Mouse (Mus musculus) 416B (cell line): Measurements from ENCODE around the gene Dvl1.

Experiments used
- DNase-seq: peaks from one replicate; pipeline ENCODE4 v3.0.0; 2011; ENCODE audit warnings: low read depth

Dvl1 gene

DNA sequence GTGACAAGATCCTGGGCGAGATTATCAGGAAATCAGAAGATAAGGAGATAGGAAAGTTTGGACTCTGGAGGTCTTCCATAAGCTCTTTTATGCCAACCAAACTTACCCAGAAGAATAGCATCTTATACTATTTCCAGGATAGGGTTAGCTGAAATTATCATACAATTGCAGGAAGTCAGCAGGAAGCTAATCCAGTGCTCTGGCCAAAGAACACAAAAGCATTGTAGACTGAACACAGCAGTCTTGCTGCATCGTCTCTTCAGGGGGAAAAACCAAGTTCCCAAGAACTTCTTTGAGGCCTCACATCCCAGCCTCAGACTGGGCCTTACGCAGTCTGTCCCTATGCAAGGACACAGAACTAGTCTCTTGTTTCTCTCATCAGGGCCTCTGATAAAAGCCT lies 36.4 kb downstream of the Dvl1 start:
- DNase-seq, result no peak

- peak; percentile 41 for DNase-seq
Measured at GRCm38 (mm10) chr4:155886330-155886729, 39.1 kb downstream of the Dvl1 start.

- no peak for DNase-seq
Measured at GRCm38 (mm10) chr4:155887674-155888073, 40.5 kb downstream of the Dvl1 start.

GRCm38 (mm10) chr4:155888181-155888580 lies 41.0 kb downstream of the Dvl1 start:
- no peak for DNase-seq

GRCm38 (mm10) chr4:155889316-155889715 lies 42.1 kb downstream of the Dvl1 start:
- no peak for DNase-seq

DNA sequence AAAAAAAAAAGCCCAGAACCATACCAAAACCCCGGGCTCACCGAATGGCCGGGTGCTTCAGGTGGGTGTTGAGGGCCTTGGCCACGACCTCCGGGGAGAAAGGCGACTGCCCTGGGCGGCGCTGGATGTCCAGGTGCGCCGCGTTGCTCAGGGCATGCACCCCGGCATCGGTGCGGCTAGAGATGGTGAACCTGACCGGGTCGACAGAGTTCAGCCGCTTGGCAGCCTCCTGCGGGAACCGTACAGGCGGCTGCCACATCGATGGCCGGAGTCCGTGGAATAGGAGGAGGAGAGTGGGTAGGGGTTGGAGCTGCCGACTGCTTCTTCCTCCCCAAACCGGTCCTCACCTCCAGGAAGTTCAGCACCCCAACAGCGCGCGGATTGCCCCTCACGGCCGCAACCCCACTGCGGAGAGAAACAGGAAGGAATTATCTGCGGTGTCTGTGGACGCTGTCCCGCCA lies 43.8 kb downstream of the Dvl1 start:
- no peak for DNase-seq

- peak; percentile 94 for DNase-seq
Measured at GRCm38 (mm10) chr4:155891551-155892001, 44.4 kb downstream of the Dvl1 start, which contains the start of the genes Pusl1 and Acap3. Gene Pusl1, minus strand, starts transcription at chr4:155891781. Gene Acap3, plus strand, starts transcription at chr4:155891822.

DNA sequence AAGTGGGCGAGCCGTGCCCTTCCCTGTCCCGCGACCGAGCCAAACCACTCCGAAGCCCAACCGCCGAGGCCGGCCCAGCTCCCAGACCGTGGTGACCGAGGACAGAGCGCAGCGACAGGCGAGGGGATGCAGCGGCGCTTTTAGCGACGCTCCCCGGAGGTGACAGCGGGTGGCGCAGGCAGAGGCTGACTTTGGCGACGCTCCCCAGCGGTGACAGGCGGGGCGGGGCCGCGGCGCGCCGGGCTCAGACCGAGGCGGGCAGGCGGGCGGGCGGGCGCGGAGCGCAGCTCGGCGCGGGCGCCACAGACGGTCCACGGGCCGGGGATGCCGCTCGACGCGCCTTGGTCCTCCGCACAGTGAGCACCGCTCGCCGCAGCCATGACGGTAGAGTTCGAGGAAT lies 44.8 kb downstream of the Dvl1 start:
- peak; percentile 86 for DNase-seq

DNA sequence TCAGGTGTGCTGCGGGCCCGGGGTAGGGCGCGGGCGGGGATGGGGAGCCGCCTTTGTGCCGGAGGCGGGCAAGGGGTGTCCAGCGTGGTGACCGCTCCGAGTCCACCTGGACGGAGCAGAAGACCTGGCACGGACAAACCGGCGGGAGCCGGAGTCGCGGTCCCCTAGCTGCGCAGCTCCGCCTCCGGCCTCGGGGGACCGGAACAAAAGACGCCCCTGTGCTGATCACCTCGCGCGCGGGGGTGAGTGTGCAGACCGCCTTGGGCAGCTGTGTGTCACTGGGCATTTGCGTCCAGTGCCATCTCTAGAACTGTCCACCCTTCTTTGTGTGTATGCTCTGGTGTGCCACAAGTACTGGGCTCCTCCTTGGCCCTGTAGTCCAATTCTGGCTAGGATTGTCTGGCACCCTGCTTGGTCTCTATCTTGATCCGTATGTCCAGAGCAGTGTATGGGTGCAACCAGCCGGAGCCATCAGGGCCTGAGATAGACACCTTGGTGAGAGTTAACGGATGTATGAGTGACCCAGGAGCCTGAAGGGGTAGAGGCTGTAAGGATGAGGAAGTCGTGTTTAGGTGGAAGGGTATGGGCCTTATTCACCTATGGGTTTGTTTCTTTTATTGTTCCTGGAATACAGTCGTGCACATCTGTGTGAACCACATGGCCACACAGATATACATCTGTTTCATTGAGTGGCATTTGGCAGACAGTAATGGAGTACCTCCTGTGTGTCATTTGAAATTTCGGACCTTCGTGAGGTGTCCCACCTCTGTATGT lies 45.4 kb downstream of the Dvl1 start:
- DNase-seq, result peak; percentile 34

GRCm38 (mm10) chr4:155893212-155893690 lies 46.0 kb downstream of the Dvl1 start:
- no peak for DNase-seq

DNA sequence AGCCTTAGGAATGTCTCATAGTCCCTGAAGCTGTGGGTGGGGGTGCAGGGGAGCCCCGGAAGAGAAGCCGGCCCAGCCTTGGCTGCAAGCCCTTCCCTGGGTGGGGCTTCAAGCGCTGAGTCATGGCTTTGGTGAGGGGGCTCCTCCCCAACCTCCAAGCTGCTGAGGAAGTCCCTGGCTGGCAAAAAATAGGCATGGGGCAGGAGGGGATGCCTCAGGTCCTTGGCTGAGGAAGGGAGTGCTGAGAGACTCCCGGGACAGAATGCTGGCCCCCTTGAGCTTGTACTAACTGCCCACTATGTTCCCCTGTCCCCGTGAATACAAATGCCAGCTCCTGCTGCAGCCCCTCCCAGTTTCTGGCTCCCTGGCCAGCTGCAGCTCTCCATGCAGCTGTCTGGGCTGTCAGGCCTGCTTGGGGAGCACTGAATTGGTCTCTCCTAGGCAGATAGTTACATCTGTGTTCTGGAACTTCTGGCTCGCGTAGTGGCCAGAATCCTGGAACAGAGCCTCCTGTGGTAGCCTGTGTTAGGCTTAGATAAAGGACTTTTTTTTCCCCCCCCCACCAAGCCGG lies 47.2 kb downstream of the Dvl1 start:
- DNase-seq, result peak; percentile 68

- no peak for DNase-seq
Measured at GRCm38 (mm10) chr4:155895216-155895615, 48.0 kb downstream of the Dvl1 start.

- no peak for DNase-seq
Measured at GRCm38 (mm10) chr4:155895826-155896225, 48.6 kb downstream of the Dvl1 start.

GRCm38 (mm10) chr4:155896461-155896860 lies 49.3 kb downstream of the Dvl1 start:
- no peak for DNase-seq

DNA sequence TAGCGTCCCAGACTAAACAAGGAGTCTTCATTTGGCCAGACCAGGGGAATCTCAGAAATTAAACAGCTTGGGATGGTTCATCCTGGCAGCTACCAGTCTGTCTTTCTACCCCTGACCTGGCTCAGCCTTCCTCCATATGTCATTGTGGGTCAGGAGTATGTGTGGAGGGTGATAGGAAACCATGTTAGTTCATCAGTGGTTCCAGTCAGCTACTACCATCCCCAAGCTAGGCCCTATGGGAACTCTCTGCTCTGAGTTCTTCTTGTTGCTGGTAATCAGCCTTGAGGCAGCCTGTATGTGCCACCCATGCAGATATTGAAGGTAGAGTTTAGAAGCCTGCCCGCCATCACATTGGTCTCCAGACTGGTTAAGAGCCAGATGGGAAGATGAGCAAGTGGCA lies 51.1 kb downstream of the Dvl1 start:
- peak; percentile 24 for DNase-seq

DNA sequence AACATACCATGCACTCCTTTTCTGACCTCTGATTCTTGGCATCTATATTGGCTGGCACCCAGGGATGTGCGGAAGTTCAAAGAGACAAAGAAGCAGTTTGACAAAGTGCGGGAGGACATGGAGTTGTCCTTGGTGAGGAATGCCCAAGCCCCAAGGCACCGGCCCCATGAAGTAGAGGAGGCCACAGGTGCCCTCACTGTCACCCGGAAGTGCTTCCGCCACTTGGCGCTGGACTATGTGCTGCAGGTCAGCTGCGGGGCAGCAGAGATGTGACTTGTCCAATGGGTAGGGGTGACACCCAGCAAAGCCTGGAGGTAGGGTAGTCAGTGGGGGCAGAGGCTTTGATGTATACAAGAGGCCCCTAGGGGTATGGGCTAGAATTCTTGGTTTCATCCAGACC lies 52.2 kb downstream of the Dvl1 start:
- no peak for DNase-seq

GRCm38 (mm10) chr4:155901205-155901604 lies 54.0 kb downstream of the Dvl1 start:
- DNase-seq, result no peak

DNA sequence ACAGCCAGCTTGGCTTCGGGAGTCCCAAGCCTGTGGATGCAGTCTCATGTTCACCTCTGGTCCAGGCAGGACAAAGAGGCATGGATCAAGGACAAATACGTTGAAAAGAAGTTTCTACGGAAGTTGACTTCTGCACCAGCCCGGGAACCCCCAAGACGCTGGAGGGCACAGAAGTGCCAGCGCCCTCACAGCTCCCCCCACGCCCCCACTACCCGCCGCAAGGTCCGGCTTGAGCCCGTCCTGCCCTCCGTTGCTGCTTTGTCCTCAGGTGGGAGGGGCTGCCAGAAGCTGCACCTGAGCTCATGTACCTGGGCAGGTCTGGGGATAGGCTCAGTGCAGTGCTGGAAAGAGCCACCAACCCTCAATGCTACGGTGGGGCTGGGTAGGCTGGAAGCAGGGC lies 56.0 kb downstream of the Dvl1 start:
- DNase-seq, result no peak

GRCm38 (mm10) chr4:155904318-155905102 lies 57.3 kb downstream of the Dvl1 start:
- DNase-seq, result peak; percentile 74

DNA sequence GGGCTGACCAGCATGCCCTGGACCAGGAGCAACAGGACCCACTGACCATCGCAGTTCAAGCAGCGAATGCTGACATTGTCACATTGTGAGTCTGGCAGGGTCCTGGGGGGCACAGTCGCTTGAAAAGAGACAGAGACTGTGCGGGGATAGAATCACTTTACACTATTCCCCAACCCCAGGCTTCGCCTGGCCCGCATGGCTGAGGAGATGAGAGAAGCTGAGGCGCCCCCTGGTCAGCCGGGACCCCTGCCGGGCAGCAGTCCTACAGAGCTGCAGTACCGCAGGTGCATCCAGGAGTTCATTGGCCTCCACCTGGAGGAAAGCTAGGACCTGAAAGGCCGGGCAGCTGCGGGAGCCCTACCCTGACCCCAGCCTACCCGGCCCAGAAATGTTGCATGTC lies 58.4 kb downstream of the Dvl1 start:
- no peak for DNase-seq

DNA sequence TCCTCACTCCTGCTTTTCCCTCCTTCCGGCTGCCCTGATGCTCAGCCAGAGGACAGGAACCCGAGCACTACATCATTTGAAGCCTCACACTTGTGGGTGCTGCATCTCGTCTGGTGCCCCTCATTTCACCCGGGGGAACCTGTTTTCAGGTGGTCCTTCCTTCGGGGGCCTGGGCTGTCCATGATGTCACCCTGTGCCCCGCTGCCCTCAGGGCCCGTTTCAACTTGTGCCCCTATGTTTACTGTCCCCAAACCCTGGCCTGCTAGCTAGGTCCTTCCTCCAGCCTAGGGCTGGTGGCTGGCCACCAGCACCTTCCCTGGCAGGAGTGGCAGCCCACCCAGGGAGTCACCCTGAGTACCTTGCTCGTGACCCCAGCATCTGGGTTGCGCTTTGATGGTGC lies 58.9 kb downstream of the Dvl1 start:
- DNase-seq, result no peak

GRCm38 (mm10) chr4:155907003-155907402 lies 59.8 kb downstream of the Dvl1 start:
- DNase-seq, result no peak

DNA sequence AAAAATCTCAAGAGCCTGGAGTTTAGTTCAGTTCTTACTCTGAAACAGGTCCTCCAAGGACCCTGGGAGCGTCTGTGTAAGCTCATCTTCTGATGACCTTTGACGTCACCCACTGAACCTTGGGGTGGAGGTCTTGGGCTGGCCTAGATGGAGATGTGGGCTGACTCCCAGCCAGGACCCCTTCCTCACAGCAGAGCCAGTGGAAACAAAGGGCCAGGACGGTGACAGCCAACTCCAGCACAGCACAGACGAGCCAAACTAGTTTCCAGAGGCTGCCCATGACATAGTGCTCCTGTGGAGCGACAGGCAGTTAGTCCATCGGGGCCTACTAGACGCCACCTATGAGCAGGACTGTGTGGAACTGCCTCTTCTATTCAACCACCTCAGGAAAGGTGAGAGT lies 61.1 kb downstream of the Dvl1 start:
- DNase-seq, result no peak
